Mouse (Mus musculus) E14TG2a.4 (cell line): ENCODE data around the gene Krtap16-1.

Experiments used
- CTCF ChIP-seq: conservative IDR thresholded peaks from 2 replicates; pipeline ENCODE4 v1.5.1; 2014; ENCODE audit warnings: low read length
- NANOG ChIP-seq: IDR thresholded peaks from 2 replicates; pipeline ENCODE4 v1.6.1; 2014; ENCODE audit warnings: borderline replicate concordance, low read length, mixed read lengths
- POU5F1 ChIP-seq: IDR thresholded peaks from 2 replicates; pipeline ENCODE4 v1.6.1; 2014; ENCODE audit warnings: low read length, borderline replicate concordance

DNA sequence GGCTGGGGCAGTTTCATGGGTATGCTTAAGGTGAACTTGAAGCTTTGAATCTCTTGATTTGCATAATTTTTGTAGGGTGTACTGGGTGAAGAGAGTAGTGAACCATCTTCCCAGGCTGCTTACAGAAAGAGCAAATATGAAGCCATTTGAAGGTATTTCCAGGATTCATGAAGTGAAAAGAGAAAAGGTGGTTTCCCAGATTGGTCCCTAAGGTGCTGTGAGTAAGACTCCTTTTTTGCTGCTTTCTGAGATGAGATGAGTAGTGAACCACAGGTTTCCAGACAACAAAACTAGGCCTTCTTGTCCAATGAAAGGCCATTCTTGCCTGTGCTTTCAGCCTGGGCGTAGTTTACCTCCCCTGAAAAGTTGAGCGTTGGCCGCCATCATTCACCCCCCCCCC is 2.1 kb upstream of the Krtap16-1 start:
- TF ChIP-seq CTCF (no peak), POU5F1 (no peak), NANOG (no peak)
